Mouse (Mus musculus): ENCODE data around the gene Pex5. TPM values are rescaled to one million over a fixed set of nuclear protein-coding genes. Genes with fewer than 3 reads are reported as not detected.

The Pex5 gene
- polyA plus RNA-seq, 1 experiment = 0.42 TPM

GRCm38 (mm10) chr6:124448959-124449667 lies 34.2 kb upstream of the Pex5 start:
- no peaks in the 10 kb centered on the region for H3K27me3 ChIP-seq (ENCODE audit: control insufficient read depth)
- no peaks in the 10 kb centered on the region for H3K9me3 ChIP-seq (ENCODE audit: control insufficient read depth, low read length)
- H3K4me3 ChIP-seq (replicated peaks) = no peak overlapping the region
- peaks cover 2% of the 10 kb centered on the region for H3K36me3 ChIP-seq (ENCODE audit: control insufficient read depth)
- peaks cover 49% of the 10 kb centered on the region for H3K4me1 ChIP-seq (ENCODE audit: control insufficient read depth)
- no peak for TF ChIP-seq GATA1 (IDR thresholded peaks at IDR 0.05; ENCODE audit: low read length)
- TF ChIP-seq TAL1 (IDR thresholded peaks at IDR 0.05; ENCODE audit: low read length) = no peak

GRCm38 (mm10) chr6:124448186-124448852 lies 33.5 kb upstream of the Pex5 start:
- Histone ChIP-seq H3K36me3 (ENCODE audit: control insufficient read depth) (peaks cover 2% of the 10 kb centered on the region), H3K27me3 (ENCODE audit: control insufficient read depth) (no peaks in the 10 kb centered on the region), H3K9me3 (ENCODE audit: control insufficient read depth, low read length) (no peaks in the 10 kb centered on the region), H3K4me1 (ENCODE audit: control insufficient read depth) (peaks cover 46% of the 10 kb centered on the region), H3K4me3 (replicated peaks) (no peak overlapping the region)
- TF ChIP-seq TAL1 (IDR thresholded peaks at IDR 0.05; ENCODE audit: low read length) (no peak), GATA1 (IDR thresholded peaks at IDR 0.05; ENCODE audit: low read length) (no peak)

- no peak overlapping the region for H3K4me3 ChIP-seq (replicated peaks)
- H3K27me3 ChIP-seq (ENCODE audit: control insufficient read depth) = no peaks in the 10 kb centered on the region
- TF ChIP-seq TAL1 (IDR thresholded peaks at IDR 0.05; ENCODE audit: low read length) (no peak), GATA1 (IDR thresholded peaks at IDR 0.05; ENCODE audit: low read length) (no peak)
- H3K9me3 ChIP-seq (ENCODE audit: control insufficient read depth, low read length) = no peaks in the 10 kb centered on the region
- H3K4me1 ChIP-seq (ENCODE audit: control insufficient read depth) = peaks cover 38% of the 10 kb centered on the region
- H3K36me3 ChIP-seq (ENCODE audit: control insufficient read depth) = peaks cover 2% of the 10 kb centered on the region
Observed at GRCm38 (mm10) chr6:124447356-124447755, 32.5 kb upstream of the Pex5 start.

- Histone ChIP-seq H3K4me3 (replicated peaks) (no peak overlapping the region), H3K36me3 (ENCODE audit: control insufficient read depth) (peaks cover 2% of the 10 kb centered on the region), H3K27me3 (ENCODE audit: control insufficient read depth) (no peaks in the 10 kb centered on the region), H3K4me1 (ENCODE audit: control insufficient read depth) (peaks cover 29% of the 10 kb centered on the region), H3K9me3 (ENCODE audit: control insufficient read depth, low read length) (no peaks in the 10 kb centered on the region)
- TF ChIP-seq TAL1 (IDR thresholded peaks at IDR 0.05; ENCODE audit: low read length) (no peak), GATA1 (IDR thresholded peaks at IDR 0.05; ENCODE audit: low read length) (no peak)
Observed at GRCm38 (mm10) chr6:124446459-124446858, 31.6 kb upstream of the Pex5 start.

GRCm38 (mm10) chr6:124446024-124446423 lies 31.2 kb upstream of the Pex5 start:
- no peak for TF ChIP-seq GATA1 (IDR thresholded peaks at IDR 0.05; ENCODE audit: low read length)
- H3K9me3 ChIP-seq (ENCODE audit: control insufficient read depth, low read length) = no peaks in the 10 kb centered on the region

GRCm38 (mm10) chr6:124443338-124443737 lies 28.5 kb upstream of the Pex5 start:
- no peaks in the 10 kb centered on the region for H3K36me3 ChIP-seq (ENCODE audit: control insufficient read depth)
- H3K4me1 ChIP-seq (ENCODE audit: control insufficient read depth) = peaks cover 2% of the 10 kb centered on the region; the same call in 1 of the 2 replicates
- TF ChIP-seq TAL1 (IDR thresholded peaks at IDR 0.05; ENCODE audit: low read length) (no peak), GATA1 (IDR thresholded peaks at IDR 0.05; ENCODE audit: low read length) (no peak)
- no peaks in the 10 kb centered on the region for H3K27me3 ChIP-seq (ENCODE audit: control insufficient read depth)
- no peak overlapping the region for H3K4me3 ChIP-seq (replicated peaks)
- no peaks in the 10 kb centered on the region for H3K9me3 ChIP-seq (ENCODE audit: control insufficient read depth, low read length)

More at GRCm38 (mm10) chr6:124446024-124446423, 31.2 kb upstream of the Pex5 start:
- H3K4me1 ChIP-seq (ENCODE audit: control insufficient read depth) = peaks cover 25% of the 10 kb centered on the region
- peaks cover 2% of the 10 kb centered on the region for H3K36me3 ChIP-seq (ENCODE audit: control insufficient read depth)
- no peak overlapping the region for H3K4me3 ChIP-seq (replicated peaks)
- no peaks in the 10 kb centered on the region for H3K27me3 ChIP-seq (ENCODE audit: control insufficient read depth)

- Histone ChIP-seq H3K4me1 (ENCODE audit: control insufficient read depth) (no peaks in the 10 kb centered on the region), H3K36me3 (ENCODE audit: control insufficient read depth) (no peaks in the 10 kb centered on the region; the same call in 1 of the 2 replicates), H3K27me3 (ENCODE audit: control insufficient read depth) (no peaks in the 10 kb centered on the region), H3K4me3 (replicated peaks) (no peak overlapping the region), H3K9me3 (ENCODE audit: control insufficient read depth, low read length) (no peaks in the 10 kb centered on the region)
- TF ChIP-seq GATA1 (IDR thresholded peaks at IDR 0.05; ENCODE audit: low read length) = no peak
- TF ChIP-seq TAL1 (IDR thresholded peaks at IDR 0.05; ENCODE audit: low read length) = no peak
Observed at GRCm38 (mm10) chr6:124436245-124436644, 21.4 kb upstream of the Pex5 start.

- H3K27me3 ChIP-seq (ENCODE audit: control insufficient read depth) = no peaks in the 10 kb centered on the region
- H3K36me3 ChIP-seq (ENCODE audit: control insufficient read depth) = no peaks in the 10 kb centered on the region; the same call in 1 of the 2 replicates
- H3K9me3 ChIP-seq (ENCODE audit: control insufficient read depth, low read length) = no peaks in the 10 kb centered on the region
- no peak overlapping the region for H3K4me3 ChIP-seq (replicated peaks)
- H3K4me1 ChIP-seq (ENCODE audit: control insufficient read depth) = no peaks in the 10 kb centered on the region
- TF ChIP-seq TAL1 (IDR thresholded peaks at IDR 0.05; ENCODE audit: low read length) (no peak), GATA1 (IDR thresholded peaks at IDR 0.05; ENCODE audit: low read length) (no peak)
Observed at GRCm38 (mm10) chr6:124435173-124435572, 20.3 kb upstream of the Pex5 start.

GRCm38 (mm10) chr6:124433688-124434324 lies 18.9 kb upstream of the Pex5 start:
- Histone ChIP-seq H3K36me3 (ENCODE audit: control insufficient read depth) (no peaks in the 10 kb centered on the region; the same call in 1 of the 2 replicates), H3K27me3 (ENCODE audit: control insufficient read depth) (no peaks in the 10 kb centered on the region), H3K4me3 (replicated peaks) (no peak overlapping the region), H3K4me1 (ENCODE audit: control insufficient read depth) (no peaks in the 10 kb centered on the region; the same call in 1 of the 2 replicates), H3K9me3 (ENCODE audit: control insufficient read depth, low read length) (no peaks in the 10 kb centered on the region)
- TF ChIP-seq TAL1 (IDR thresholded peaks at IDR 0.05; ENCODE audit: low read length) = no peak
- no peak for TF ChIP-seq GATA1 (IDR thresholded peaks at IDR 0.05; ENCODE audit: low read length)

Measured in erythroblast, embryonic 14.5 days (primary cell).